Mouse (Mus musculus) limb, embryonic 13.5 days (tissue): ENCODE results near the gene Mink1. TPM values are rescaled to one million over a fixed set of nuclear protein-coding genes. Genes with fewer than 3 reads are reported as not detected.

ENCODE experiments used
- ATAC-seq: fragments of 200-750 bp; cut with Nextera tagmentation; 2 replicates; pipeline ENCODE4 v1.8.0; 2017; ENCODE audit warnings: low read depth, moderate number of reproducible peaks, moderate TSS enrichment; ENCODE audit not compliant: low FRiP score
- H3K27ac ChIP-seq: fragments of 300-500 bp; sonication (generic); 2 replicates; pipeline ENCODE4 v1.5.1; 2015; ENCODE audit warnings: inconsistent platforms, mild to moderate bottlenecking, moderate library complexity
- H3K27me3 ChIP-seq: fragments of 300-500 bp; sonication (generic); 2 replicates; pipeline ENCODE4 v1.6.1; 2015; ENCODE audit warnings: mild to moderate bottlenecking, inconsistent platforms
- H3K36me3 ChIP-seq: fragments of 300-500 bp; sonication (generic); 2 replicates; pipeline ENCODE4 v1.6.1; 2015; ENCODE audit warnings: inconsistent platforms, mild to moderate bottlenecking, moderate library complexity
- H3K4me1 ChIP-seq: fragments of 300-500 bp; sonication (generic); 2 replicates; pipeline ENCODE4 v1.6.1; 2015; ENCODE audit warnings: inconsistent platforms
- H3K4me2 ChIP-seq: fragments of 300-500 bp; sonication (generic); replicated peaks from 2 replicates; pipeline ENCODE4 v1.6.1; 2015; ENCODE audit warnings: inconsistent platforms, mild to moderate bottlenecking, moderate library complexity
- H3K4me3 ChIP-seq: fragments of 300-500 bp; sonication (generic); 2 replicates; pipeline ENCODE4 v1.5.1; 2015; ENCODE audit warnings: moderate library complexity, mild to moderate bottlenecking, inconsistent platforms
- H3K9ac ChIP-seq: fragments of 300-500 bp; sonication (generic); 2 replicates; pipeline ENCODE4 v1.6.1; 2015; ENCODE audit warnings: mild to moderate bottlenecking, inconsistent platforms
- H3K9me3 ChIP-seq: fragments of 300-500 bp; sonication (generic); 2 replicates; pipeline ENCODE4 v1.6.1; 2016; ENCODE audit warnings: inconsistent platforms
- WGBS: fragments of 180-500 bp; shearing (Covaris S2); methylation state at CpG from one replicate; pipeline ENCODE4 v1.1.7; 2015; 5-methylcytosine and 5-hydroxymethylcytosine counted together
- polyA plus RNA-seq: library from polyadenylated mRNA; unstranded; fragments of >200 nt; fragmentation: Nextera tagmentation; extraction: Ambion mirVana; gene quantifications from 2 replicates; pipeline ENCODE4 v1.2.1, GENCODE M21; 2015

Mink1 gene
- polyA plus RNA-seq, 1 experiment from 2014 or later = 14.1 TPM

GRCm38 (mm10) chr11:70639976-70640375, 77.3 kb downstream of the Mink1 start:
- 88% methylated on average over 8 of the region's 8 CpGs for WGBS
- Histone ChIP-seq H3K4me2 (no peak overlapping the region), H3K27ac (no peak overlapping the region), H3K36me3 (peaks cover 17% of the 10 kb centered on the region), H3K9ac (no peak overlapping the region), H3K9me3 (no peaks in the 10 kb centered on the region), H3K4me3 (no peak overlapping the region), H3K4me1 (no peaks in the 10 kb centered on the region; the same call in 1 of the 2 replicates), H3K27me3 (no peaks in the 10 kb centered on the region)
- no peak for ATAC-seq

- Histone ChIP-seq H3K9me3 (no peaks in the 10 kb centered on the region), H3K27me3 (no peaks in the 10 kb centered on the region), H3K4me3 (no peak overlapping the region), H3K4me2 (no peak overlapping the region), H3K27ac (no peak overlapping the region), H3K9ac (no peak overlapping the region), H3K4me1 (peaks cover 12% of the 10 kb centered on the region), H3K36me3 (peaks cover 27% of the 10 kb centered on the region)
- no peak for ATAC-seq
- 86% methylated on average over 7 of the region's 7 CpGs for WGBS
Observed at GRCm38 (mm10) chr11:70641241-70641640, 78.6 kb downstream of the Mink1 start.

- no peaks in the 10 kb centered on the region for H3K27me3 ChIP-seq
- H3K4me1 ChIP-seq = peaks cover 15% of the 10 kb centered on the region
- H3K9ac ChIP-seq = no peak overlapping the region
- H3K27ac ChIP-seq = no peak overlapping the region
- H3K4me3 ChIP-seq = no peak overlapping the region
- 96% methylated on average over 6 of the region's 6 CpGs for WGBS
- no peak for ATAC-seq
- no peak overlapping the region for H3K4me2 ChIP-seq
- peaks cover 27% of the 10 kb centered on the region for H3K36me3 ChIP-seq
- H3K9me3 ChIP-seq = no peaks in the 10 kb centered on the region
Observed at GRCm38 (mm10) chr11:70643051-70643450, 80.4 kb downstream of the Mink1 start.

GRCm38 (mm10) chr11:70644564-70645103, 82.0 kb downstream of the Mink1 start:
- Histone ChIP-seq H3K27ac (no peak overlapping the region), H3K9me3 (no peaks in the 10 kb centered on the region), H3K4me3 (no peak overlapping the region), H3K27me3 (no peaks in the 10 kb centered on the region), H3K36me3 (peaks cover 42% of the 10 kb centered on the region), H3K4me1 (peaks cover 31% of the 10 kb centered on the region), H3K9ac (no peak overlapping the region), H3K4me2 (no peak overlapping the region)
- ATAC-seq = no peak
- 97% methylated on average over 8 of the region's 8 CpGs for WGBS

GRCm38 (mm10) chr11:70645461-70646258, 83.0 kb downstream of the Mink1 start:
- Histone ChIP-seq H3K27me3 (no peaks in the 10 kb centered on the region), H3K4me1 (peaks cover 37% of the 10 kb centered on the region), H3K4me2 (peak overlapping the region; percentile 77), H3K9me3 (no peaks in the 10 kb centered on the region), H3K4me3 (peak overlapping the region; percentile 91), H3K9ac (peak overlapping the region; percentile 88), H3K27ac (peak overlapping the region; percentile 91), H3K36me3 (peaks cover 52% of the 10 kb centered on the region)
- ATAC-seq = no peak
- 90% methylated on average over 12 of the region's 12 CpGs for WGBS

- H3K36me3 ChIP-seq = peaks cover 57% of the 10 kb centered on the region
- peak overlapping the region; percentile 88 for H3K9ac ChIP-seq
- H3K4me1 ChIP-seq = peaks cover 43% of the 10 kb centered on the region
- H3K4me3 ChIP-seq = peak overlapping the region; percentile 91
- ATAC-seq = no peak
- peak overlapping the region; percentile 91 for H3K27ac ChIP-seq
- 32% methylated on average over 3 of the region's 3 CpGs for WGBS
- peak overlapping the region; percentile 77 for H3K4me2 ChIP-seq
- H3K9me3 ChIP-seq = no peaks in the 10 kb centered on the region
- no peaks in the 10 kb centered on the region for H3K27me3 ChIP-seq
Observed at GRCm38 (mm10) chr11:70646259-70646555, 83.5 kb downstream of the Mink1 start.

- under 1% methylated on average over 63 of the region's 63 CpGs for WGBS
- peak; percentile 89 for ATAC-seq
- peak within 1 kb of the TSS; percentile 92 for H3K9ac ChIP-seq
- H3K4me3 ChIP-seq = peak within 1 kb of the TSS; percentile 91
- H3K27ac ChIP-seq = peak within 1 kb of the TSS; percentile 91
- no peaks in the 10 kb centered on the region for H3K27me3 ChIP-seq
- H3K4me1 ChIP-seq = peaks cover 49% of the 10 kb centered on the region
- peaks cover 65% of the 10 kb centered on the region for H3K36me3 ChIP-seq
- H3K9me3 ChIP-seq = no peaks in the 10 kb centered on the region
- H3K4me2 ChIP-seq = peak within 1 kb of the TSS; percentile 99
Observed at GRCm38 (mm10) chr11:70646691-70647650, 84.3 kb downstream of the Mink1 start, which contains the start of the genes Rnf167 and Slc25a11. Gene Rnf167 (plus strand): TSS chr11:70647235. Gene Slc25a11 (minus strand): TSS chr11:70647479.

- H3K36me3 ChIP-seq = peaks cover 71% of the 10 kb centered on the region
- H3K9me3 ChIP-seq = no peaks in the 10 kb centered on the region
- H3K27me3 ChIP-seq = no peaks in the 10 kb centered on the region
- WGBS = 5% methylated on average over 28 of the region's 28 CpGs
- H3K27ac ChIP-seq = peak overlapping the region; percentile 90
- H3K4me3 ChIP-seq = peak overlapping the region; percentile 91
- H3K4me2 ChIP-seq = peak overlapping the region; percentile 99
- peaks cover 58% of the 10 kb centered on the region for H3K4me1 ChIP-seq
- no peak for ATAC-seq
- H3K9ac ChIP-seq = peak overlapping the region; percentile 92
Observed at GRCm38 (mm10) chr11:70647716-70648420, 85.2 kb downstream of the Mink1 start.

GRCm38 (mm10) chr11:70648512-70648911, 85.8 kb downstream of the Mink1 start:
- no peak overlapping the region for H3K27ac ChIP-seq
- H3K4me1 ChIP-seq = peaks cover 61% of the 10 kb centered on the region
- H3K36me3 ChIP-seq = peaks cover 71% of the 10 kb centered on the region

GRCm38 (mm10) chr11:70649185-70649734, 86.6 kb downstream of the Mink1 start:
- Histone ChIP-seq H3K4me2 (peak overlapping the region; percentile 99), H3K9me3 (no peaks in the 10 kb centered on the region), H3K4me1 (peaks cover 61% of the 10 kb centered on the region), H3K36me3 (peaks cover 67% of the 10 kb centered on the region), H3K9ac (peak overlapping the region; percentile 92; the same call in 1 of the 2 replicates), H3K4me3 (peak overlapping the region; percentile 91), H3K27me3 (no peaks in the 10 kb centered on the region), H3K27ac (no peak overlapping the region)
- WGBS = 74% methylated on average over 8 of the region's 8 CpGs
- ATAC-seq = no peak

More at GRCm38 (mm10) chr11:70648512-70648911, 85.8 kb downstream of the Mink1 start:
- no peak for ATAC-seq
- peak overlapping the region; percentile 99 for H3K4me2 ChIP-seq
- 82% methylated on average over 4 of the region's 4 CpGs for WGBS
- H3K27me3 ChIP-seq = no peaks in the 10 kb centered on the region
- H3K4me3 ChIP-seq = peak overlapping the region; percentile 91
- H3K9ac ChIP-seq = peak overlapping the region; percentile 92
- H3K9me3 ChIP-seq = no peaks in the 10 kb centered on the region
